Mouse (Mus musculus) embryo, embryonic 9.5 days (tissue): ENCODE results near the gene Wipf1.

ENCODE experiments used
- DNase-seq: peaks from one replicate; pipeline ENCODE4 v3.0.0-alpha.2; 2017; ENCODE audit errors: extremely low spot score

The Wipf1 gene

DNA sequence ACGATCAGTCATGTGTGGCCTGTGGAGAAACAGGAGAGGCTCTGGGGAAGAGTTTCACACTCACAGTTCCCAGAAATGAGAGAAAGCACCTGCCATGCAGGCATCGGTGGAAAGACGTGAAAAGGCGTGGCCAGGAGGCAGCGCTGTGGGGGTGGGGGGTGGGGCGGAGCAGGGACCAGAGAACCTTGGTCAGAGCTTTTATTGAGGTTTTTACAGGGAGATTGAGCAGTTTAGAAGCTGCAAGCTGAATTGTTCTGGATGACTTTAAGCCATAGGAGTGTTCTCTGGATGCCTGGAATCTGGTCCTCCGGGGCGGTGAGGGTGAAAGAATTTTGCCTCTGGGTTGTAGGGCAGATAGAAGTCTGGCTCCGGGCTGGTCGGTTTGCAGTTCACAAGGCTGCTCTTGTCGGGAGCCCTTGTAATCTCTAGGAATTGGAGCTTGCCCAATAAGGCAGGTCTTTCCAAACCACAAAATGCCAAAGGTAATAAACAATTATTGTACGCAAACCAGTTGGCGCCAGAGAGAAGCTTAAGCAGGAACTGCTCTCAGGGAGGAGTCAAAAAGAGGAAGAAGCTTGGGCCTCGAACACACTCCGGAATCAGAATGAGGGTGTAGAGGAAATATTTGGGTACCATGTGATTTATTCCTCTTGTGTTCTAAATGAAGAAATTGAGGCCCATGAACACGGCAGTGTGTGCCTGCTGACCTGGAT lies 11.1 kb upstream of the Wipf1 start:
- no peak for DNase-seq

DNA sequence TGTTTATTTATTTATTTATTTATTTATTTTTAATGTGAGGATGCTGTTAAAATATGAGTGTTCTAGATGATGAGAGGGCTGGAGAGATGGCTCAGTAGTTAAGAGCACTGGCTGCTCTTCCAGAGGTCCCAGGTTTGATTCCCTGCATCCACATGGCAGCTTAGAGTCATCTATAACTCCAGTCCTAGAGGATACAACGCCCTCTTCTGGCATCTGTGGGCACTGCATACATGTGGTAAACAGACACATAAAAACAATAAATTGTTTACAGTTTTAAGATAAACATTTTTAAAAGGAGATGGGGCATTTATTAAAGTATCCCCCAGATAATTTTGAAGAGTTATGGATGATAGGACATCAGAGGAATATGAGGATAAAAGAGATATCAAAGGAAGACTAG lies 10.2 kb upstream of the Wipf1 start:
- DNase-seq = no peak

DNA sequence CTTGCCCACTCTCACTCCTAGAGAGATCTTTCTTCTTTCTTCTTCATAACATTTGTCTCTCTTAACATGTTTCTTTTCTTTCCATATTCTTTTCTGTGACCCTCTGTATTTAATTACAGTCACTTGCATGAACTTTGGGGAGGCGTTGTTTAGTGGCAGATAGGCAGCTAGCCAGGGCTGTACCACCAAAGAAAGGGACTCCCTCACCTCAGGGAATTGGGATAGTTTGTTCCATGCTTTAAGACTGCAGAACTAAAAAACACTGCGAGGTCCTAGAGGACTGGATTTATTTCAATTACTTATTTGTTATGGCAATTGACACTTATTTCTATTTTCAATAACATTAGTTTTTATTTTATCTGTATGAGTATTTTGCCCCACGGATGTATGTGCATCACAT lies 9.6 kb upstream of the Wipf1 start:
- DNase-seq = no peak

DNA sequence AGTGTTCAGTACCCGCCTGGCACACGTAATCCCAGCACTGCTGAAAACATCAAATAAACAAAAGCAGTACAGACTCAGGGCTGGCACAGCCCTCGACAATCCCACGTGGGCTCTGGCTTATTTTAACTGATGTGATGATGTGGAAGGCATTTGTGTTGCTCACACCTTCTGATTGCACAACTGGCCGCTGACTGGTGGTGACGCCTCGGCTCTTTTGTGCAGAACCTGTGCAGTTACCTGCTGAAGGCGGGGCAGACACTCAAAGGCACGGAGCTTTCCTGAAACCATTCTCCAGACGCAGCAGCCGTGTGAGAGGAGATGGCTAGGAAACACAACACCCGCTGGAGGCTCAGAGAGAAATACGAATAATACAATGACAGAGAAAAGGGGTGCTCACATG lies 9.1 kb upstream of the Wipf1 start:
- no peak for DNase-seq

DNA sequence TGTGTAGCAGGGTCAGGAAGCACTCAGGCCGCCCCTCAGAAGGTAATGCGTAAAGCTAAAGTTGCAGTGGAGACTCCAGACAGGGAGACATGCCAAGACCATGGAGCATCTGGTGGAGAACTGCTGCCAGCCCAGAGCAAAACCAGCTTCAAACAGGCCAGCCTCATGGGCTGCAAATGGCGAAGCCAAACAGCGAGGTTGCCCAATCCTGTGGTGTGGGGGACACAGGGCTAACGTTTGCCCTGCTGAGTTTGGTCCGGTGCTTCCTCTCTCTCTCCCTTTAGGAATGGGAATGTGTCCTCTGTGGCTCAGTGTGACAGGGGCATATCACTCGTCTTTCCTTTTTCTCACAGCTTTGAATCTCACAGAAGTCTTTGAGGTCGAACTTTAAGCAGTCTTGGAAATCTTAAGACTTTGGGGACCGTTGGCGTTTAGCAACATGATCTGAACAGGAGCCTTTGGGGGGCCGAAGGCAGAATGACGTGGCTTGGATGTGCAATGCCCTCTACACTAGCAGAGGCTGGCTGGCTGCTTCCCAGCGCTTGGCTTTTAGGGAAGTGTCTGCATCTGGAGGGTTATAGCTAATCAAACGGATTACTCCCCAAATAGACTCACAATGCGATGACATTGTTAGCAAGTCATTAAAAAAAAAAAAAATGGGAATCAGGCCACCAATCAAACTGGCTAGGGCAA lies 6.7 kb upstream of the Wipf1 start:
- DNase-seq = no peak

DNA sequence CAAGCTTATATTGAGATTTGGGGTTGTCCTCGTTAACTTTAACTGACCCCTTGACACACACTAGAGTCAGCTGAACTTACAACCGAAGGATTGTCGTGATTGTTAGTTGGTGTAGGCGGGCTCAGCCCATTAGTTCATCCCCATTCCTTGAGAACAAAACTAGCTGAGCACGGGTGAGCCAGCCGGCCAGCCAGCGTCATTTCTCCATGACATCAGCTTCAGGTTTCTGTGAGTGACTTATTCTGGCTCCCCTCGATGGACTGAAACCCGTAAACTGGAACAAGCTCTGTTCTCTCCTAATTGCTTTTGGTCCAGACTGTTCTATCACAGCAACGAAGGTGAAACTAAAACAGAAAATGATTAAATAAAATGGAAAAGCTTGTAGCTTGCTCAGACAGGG lies 5.2 kb upstream of the Wipf1 start:
- no peak for DNase-seq

DNA sequence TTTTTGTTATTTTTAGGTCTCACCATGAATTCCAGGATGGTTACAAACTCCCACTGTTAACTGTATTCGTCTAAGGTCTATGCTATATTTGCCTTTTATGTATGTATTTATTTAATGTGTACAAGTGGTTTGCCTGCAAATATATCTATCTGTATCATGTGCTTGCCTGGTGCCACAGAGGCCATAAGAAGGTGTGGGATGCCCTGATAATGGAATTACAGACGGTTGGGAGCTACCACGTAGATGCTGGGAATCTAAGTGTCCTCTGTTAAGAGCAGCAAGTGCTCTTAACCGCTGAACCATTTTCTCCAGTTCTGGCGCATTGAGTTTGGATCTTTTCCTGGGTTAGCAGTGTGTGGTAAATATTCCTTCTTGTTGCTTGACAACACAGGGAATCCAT lies 953 bp upstream of the Wipf1 start:
- no peak for DNase-seq

DNA sequence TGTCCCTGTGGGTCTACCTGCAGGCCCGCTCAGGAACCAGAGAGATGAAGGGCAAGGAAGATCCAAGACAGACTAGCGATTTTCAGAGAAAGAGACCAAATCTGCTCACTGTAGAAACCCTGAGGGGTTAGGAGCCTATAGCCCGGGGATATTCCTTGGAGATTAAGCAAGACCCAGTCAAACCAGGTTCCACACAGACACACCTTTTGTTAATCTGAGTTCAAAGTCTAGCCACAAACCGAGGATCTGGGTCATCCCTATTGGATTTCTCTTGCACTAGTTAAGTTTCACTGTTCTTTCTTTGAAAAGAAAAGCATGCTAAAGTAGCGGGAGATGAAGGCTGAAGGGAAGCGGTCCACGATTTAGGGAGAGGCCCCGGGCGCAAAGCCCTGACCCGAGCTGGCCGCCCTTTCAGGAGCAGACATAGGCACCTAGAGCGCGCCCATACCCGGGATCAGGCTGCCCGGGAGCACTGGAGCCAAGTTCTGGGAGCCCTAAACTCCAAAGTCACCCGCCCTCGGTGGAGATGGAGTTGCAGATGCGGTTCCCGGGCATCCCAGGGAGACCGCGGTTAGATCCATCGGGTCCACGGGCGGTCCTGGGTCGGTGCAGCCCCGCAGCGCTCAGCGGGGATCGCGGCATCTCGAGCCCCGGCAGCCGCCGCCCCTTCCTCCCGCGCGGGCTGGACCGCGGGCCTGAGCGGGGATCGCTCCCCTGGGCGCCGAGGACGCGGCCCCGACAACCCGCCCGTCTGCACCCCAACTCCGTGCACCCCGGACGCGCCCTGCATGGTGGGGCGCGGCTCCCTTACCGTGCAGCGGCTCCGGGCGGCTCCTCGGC lies 798 bp downstream of the Wipf1 start:
- DNase-seq = peak; percentile 68

DNA sequence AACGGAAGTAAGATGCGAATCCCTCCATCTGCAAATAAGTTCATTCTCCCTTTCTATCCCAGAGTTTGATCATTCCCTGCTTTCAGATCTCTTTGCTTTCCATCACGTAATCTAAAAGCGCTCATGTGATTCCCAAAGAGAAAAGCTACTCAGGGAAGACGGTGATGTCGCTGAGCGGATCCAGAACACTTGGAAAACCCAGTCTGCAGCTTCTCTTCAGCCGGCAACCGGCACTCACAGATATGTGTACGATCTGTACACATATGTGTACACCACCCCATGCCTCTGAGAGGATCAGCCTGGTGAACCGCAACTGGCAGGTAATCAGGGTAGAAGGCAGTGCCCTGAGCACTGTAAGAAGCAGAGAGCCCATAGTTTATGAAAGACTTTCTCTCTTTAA lies 1.6 kb downstream of the Wipf1 start:
- no peak for DNase-seq

DNA sequence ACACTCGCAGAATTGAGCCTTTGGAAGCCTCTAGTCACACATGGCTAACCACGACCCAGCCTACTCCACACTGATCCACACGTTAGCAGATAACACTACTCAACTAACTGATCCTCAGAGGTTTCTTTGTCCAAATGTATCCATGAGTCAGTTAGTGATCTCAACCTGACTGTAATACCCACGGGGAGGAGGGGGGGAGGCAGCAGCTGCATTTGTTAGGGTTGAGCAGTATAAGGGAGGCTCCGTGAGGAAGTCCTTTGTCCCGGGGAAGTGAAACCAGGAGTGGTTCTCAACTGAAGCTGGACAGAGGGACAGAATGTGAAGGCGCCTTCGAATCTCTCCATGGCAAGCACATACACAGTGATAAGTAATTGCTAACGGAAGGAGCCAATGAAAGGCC lies 2.8 kb downstream of the Wipf1 start:
- no peak for DNase-seq

DNA sequence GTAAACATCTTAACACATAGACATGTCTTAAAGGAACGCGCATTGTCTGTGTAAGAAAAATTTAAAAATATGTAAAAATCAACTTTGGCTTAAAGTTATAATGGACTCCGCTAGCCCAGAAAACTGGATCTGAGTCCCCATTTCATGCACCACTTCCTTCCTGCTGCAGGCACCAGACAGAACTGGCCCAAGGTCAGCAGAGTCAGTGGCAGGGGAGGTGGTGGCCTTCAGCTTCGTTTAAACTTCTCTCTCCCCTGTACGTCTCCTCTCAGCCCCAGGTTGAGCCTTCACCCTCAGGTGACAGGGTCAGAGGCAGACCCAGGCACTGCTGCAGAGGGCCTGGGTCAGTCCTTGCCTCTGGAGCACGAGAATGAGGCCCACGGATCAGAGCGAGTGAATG lies 6.6 kb downstream of the Wipf1 start:
- no peak for DNase-seq

DNA sequence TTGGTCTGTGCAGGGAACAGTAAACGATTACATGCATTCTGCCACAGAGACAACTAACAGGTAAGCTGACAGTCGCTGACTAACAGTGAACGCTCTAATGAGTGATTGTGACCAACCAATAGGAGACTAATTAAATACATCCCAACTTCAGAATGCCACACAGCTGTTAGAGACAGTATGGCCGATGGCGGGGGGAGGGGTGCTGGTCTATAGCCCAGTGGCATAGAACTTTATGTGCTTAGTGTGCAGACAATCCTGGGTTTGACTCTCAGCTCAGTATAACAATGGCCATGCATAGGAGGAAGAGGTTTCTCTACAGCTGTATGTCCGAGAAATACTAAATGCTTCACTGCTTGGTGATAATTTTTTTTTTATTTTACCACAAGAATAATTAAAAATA lies 7.2 kb downstream of the Wipf1 start:
- DNase-seq = no peak

DNA sequence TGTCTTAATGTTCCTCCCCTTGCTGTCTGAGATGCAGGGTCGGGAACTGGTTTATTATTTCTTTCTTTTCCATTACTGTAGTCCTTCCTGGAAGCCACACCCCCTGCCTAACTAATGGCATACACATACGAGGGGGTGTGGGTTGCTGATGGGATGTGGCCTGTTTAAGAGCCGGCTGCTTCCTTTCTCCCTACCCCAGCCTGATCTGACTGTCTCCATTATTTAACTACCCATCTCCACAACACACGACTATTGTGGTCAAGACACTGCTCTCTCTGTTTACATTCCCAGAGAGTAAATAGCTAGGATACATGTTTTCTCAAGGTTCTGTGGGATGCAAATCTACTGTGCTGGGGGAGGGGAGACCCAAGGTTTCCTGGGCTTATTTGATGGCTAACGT lies 7.8 kb downstream of the Wipf1 start:
- no peak for DNase-seq

DNA sequence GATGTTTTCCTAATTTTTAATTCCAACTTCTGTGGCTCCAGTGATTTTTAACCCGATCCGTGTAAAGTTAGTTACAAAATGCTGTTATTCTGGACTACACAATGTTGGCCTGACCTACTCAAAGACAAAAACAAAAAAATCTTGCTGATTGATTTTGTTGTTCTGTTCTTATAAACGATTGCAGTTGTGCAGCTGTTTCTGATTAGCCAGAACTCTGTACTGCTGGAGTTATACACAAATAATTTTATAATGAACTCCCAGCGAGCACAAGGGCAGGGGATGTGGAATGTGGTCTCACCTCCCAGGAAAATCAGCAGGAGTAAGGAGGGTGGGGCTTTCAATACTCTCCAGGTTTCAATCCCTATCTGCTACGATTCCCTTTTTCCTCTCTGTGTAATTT lies 10.6 kb downstream of the Wipf1 start:
- DNase-seq = no peak

DNA sequence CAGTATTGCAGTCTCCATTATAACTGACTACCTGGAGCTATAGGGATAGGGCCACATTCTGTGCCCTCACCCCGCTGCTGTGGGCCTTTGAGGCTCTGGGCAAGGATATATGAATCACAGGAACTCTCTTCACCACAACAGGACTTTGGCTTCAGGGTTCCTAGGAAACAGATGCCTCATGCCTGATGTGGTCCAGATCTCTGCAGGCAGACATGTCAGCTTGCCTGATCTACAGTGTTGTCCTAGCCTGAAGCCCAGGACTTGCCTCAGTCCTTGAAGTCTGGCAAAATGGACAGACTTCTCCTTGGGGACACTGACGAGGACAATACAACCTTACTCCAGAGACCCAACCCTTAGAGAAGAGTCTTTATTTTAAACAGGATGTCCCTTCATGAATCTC lies 11.2 kb downstream of the Wipf1 start:
- no peak for DNase-seq

DNA sequence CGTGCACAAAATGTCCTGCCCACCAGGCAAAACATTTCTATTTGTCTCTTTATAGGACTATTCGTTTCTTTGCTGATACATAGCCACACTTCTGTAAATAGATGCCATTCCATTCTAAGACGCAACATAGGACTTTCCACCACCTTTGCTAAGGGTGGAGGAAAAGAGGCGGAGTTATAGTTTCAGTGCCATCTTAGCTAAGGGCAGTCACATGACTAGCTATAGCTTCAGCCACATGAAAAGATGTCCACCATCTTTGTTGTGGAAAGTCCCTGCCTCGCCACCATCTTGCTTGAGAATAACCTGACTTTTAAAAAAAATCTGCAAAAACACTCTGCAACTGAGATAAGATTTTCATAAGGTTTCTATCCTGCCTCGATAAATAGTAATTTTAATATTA lies 15.4 kb downstream of the Wipf1 start:
- DNase-seq = no peak

DNA sequence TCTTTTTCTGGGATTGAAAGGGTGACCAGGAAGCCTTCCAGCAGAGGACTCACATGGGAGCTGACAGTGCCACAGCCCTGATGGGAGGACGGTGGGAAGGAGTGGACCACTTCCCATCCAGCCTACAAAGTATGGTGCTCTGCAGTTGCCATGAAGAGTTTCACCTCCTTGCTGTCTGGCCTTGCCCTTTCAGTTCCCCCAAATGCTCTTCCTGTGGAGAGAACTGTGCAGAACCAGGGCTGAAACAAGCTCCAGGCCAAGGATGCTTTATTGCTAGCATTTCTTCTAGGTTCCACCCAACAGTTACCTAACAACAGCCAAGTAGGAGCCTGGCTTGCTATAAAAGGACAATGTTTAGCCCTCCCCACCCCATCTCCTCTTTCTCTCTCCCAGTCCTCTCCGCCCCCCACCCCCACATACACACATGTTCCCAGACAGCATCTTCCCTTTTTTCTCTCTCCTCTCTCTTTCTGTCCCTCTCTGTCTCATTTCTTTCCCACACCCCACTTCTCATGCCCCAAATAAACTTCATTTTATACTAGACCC lies 16.3 kb downstream of the Wipf1 start:
- DNase-seq = no peak

DNA sequence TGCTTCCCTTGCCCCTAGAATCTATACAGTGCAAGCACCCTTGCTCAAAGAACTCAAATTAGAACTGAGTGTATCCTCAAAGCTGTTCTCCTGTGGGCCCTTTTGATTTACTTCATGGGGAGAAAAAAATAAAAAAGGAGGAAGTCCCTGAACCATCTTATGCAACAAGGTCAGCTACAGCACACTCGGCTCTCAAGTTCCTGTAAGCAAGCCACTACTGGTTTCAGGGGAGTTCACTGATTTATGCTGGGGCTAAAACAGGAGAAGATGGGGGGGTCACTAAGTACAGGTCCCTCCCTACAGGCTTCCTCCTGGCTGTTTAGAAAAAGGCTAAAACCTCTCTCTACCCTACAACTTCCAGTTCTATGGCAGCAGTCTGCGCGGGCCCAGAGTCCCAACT lies 17.5 kb downstream of the Wipf1 start:
- DNase-seq = no peak

DNA sequence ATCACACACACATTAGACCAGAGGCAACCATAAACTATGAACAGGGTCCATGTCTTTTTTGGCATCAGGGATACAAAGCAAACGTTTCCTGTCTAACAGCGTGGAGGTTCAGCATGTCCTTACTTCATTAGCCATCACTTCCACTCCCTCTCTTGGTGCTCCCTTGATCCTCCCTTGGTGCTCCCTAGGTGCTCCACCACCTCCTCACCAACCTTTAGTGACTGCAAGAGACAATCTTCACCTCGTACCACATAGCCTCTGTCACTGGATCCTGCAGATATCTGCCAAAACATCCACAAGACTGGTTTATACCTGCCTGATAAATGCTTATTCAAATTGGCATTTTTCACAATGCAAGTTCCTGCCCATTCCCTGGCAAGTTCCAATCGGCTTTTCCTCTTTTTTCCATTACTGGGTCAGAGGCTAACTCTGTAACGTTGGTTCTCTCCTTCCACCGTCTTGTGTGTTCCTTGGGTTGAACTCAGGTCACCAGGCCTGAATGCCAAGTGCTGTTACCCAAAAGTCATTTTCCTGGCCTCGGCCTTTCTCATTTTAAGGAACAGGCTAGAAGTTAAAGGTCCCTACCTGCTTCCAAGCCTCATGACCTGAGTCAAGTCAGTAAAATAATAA lies 18.7 kb downstream of the Wipf1 start:
- no peak for DNase-seq

DNA sequence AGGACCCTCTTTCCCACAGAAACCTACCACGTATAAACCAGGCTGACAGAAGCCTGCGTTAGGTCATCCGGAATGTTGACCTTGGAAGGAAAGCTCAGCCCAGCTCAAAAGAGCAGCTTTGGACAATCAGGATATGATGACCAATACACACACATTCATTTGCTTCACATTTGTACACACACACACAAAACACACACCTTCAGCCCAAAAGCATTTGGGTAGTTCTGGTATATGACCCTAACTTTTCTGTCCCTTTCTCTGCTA lies 19.6 kb downstream of the Wipf1 start:
- no peak for DNase-seq

DNA sequence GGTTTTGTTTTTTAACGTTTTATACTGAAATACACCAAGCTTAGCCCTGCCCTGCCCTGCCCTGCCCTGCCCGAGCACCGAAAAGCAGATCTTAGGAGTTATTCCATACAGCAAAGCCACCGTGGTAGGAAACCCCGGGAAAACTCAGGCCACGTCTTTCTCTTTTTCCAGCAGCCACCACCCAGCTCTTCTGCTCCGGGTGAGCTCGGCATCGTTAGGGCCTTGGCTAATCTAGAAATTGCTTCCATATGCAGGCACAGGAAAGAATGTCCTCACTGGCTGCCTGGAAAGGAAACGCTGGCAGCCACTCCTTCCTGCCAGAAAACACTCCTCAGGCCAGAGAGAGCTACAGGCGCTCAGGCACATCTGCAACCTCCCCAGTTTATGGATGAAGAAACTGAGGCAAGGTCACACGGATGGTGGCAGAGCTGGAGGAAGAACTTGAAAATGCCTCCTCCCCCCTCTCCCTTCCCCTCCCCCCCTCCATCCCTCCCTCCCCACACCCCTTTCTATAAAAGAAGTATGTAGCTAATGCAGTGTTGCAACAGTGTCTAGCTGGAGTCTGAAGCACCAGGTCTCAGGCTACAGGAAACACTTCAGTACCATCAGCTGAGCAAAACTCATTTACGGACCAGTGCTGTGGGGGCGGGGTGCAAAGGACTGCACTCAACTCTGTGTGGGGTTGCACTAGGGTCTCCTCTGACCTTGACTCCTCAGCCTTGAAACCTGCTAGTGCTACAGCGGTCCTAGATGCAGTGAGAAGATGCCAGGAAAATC lies 20.1 kb downstream of the Wipf1 start:
- no peak for DNase-seq

DNA sequence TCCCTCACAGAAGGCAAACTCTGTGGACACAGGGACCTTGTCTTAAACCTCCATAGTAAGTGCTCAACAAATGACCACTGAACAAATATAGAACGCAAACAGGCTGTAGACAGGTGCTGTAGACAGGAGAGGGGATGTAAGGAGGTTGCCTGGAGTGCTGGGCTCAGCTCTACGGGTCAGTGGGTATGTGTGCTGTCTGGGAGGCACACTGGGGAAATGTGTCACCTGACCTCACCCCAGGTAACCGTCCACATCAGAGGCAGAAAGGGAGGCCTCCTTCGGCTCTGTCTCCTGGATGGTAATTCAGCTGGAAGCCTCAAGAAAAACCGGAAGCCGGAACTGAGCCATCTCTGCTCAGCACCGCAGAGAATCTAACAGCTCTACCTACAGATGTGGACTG lies 21.6 kb downstream of the Wipf1 start:
- DNase-seq = no peak
